In the genomic region with DNA sequence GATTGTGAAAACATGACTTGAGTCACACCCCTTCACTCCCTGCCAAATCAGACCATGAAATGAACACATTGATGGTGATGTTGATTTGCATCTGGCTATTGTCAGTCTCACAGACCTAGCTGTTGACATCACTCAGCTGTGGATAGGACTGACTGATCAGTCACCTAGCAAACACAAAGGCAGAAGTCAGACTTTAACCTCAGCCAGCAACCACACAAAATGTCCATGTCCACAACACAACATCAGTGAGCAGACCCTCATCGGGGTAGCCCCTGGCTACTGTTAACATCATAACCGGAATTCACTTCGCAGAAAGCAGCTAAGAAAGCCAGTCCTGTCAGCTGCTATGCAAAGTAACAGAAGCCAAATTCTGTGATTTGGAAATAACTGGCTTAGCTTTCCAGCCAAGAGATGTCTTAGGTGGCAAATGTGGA, we compare ENCODE assay signal across 9 mouse cellular contexts.
DNase-seq lines count a peak whose midpoint lies in the region; ATAC-seq and TF ChIP-seq lines count a peak whose summit lies in the region.
"Had no signal": no experiment of that assay in that cellular context is flagged by ENCODE, and none has a peak within 500 bp of the region (broad histone marks: within the 10 kb centered on the region; RNA-seq: fewer than 3 reads in every experiment).

No protein-coding gene starts in this region.

- no peaks in the 10 kb centered on the region for H3K4me1 ChIP-seq in heart, adult 2 months (ENCODE audit: control insufficient read depth, insufficient read depth, low read length)
- no peaks in the 10 kb centered on the region; the same call in 1 of the 2 replicates for H3K4me1 ChIP-seq in hindbrain, postnatal 0 days (ENCODE audit: insufficient read depth, low read length)
- H3K4me1 ChIP-seq in neural tube, embryonic 14.5 days (ENCODE audit: control insufficient read depth, insufficient read depth, low read length), result peaks cover 3% of the 10 kb centered on the region; the same call in 1 of the 2 replicates
- H3K4me1 ChIP-seq in liver, embryonic 11.5 days (replicated peaks; ENCODE audit: control insufficient read depth, insufficient read depth, low read length), result no peaks in the 10 kb centered on the region

- H3K9ac ChIP-seq in heart, adult 2 months (ENCODE audit: low read depth, low read length), result no peak overlapping the region
- no peak overlapping the region for H3K9ac ChIP-seq in hindbrain, postnatal 0 days (replicated peaks; ENCODE audit: low read length)
- no peak overlapping the region for H3K9ac ChIP-seq in neural tube, embryonic 14.5 days (replicated peaks; ENCODE audit: low read depth, low read length)
- H3K9ac ChIP-seq in liver, embryonic 11.5 days (ENCODE audit: low read depth, low read length), result no peak overlapping the region

- H3K27me3 ChIP-seq in heart, adult 2 months (ENCODE audit: control insufficient read depth, insufficient read depth, low read length), result no peaks in the 10 kb centered on the region
- H3K27me3 ChIP-seq in hindbrain, postnatal 0 days (ENCODE audit: insufficient read depth, low read length), result no peaks in the 10 kb centered on the region
- no peaks in the 10 kb centered on the region for H3K27me3 ChIP-seq in neural tube, embryonic 14.5 days (ENCODE audit: control insufficient read depth, insufficient read depth, low read length)
- H3K27me3 ChIP-seq in liver, embryonic 11.5 days (replicated peaks; ENCODE audit: control insufficient read depth, insufficient read depth, low read length), result no peaks in the 10 kb centered on the region
- H3K27me3 ChIP-seq: CH12.LX had no signal

- TF ChIP-seq CTCF in heart, adult 2 months (IDR thresholded peaks at IDR 0.05), result no peak
- TF ChIP-seq CTCF in hindbrain, postnatal 0 days (IDR thresholded peaks at IDR 0.05; ENCODE audit: low read depth), result no peak

- H3K27ac ChIP-seq in heart, adult 2 months, result no peak overlapping the region
- peak overlapping the region; percentile 32; the same call in 1 of the 2 replicates for H3K27ac ChIP-seq in hindbrain, postnatal 0 days
- H3K27ac ChIP-seq in neural tube, embryonic 14.5 days (ENCODE audit: low read depth, low read length), result 0 out of 2 replicates have a peak overlapping the region, but pooled peaks have one; percentile 22
- no peak overlapping the region for H3K27ac ChIP-seq in liver, embryonic 11.5 days (ENCODE audit: low read depth, low read length)

- intact Hi-C loops in heart, adult 2 months (cut with DNase I), result no loop called here

- peak; percentile 75 for ATAC-seq in hindbrain, postnatal 0 days
- ATAC-seq in neural tube, embryonic 14.5 days (ENCODE audit: low read depth), result peak; percentile 60; the same call in 1 of the 2 replicates
- no peak for ATAC-seq in liver, embryonic 11.5 days (replicated peaks; ENCODE audit: low FRiP score)

- H3K79me2 ChIP-seq in heart, adult 2 months (replicated peaks; ENCODE audit: control insufficient read depth, insufficient read depth, low read length), result no peaks in the 10 kb centered on the region

- no peak overlapping the region for H3K4me2 ChIP-seq in hindbrain, postnatal 0 days (ENCODE audit: low read depth, low read length)
- H3K4me2 ChIP-seq in neural tube, embryonic 14.5 days (ENCODE audit: low read depth, low read length), result no peak overlapping the region
- no peak overlapping the region for H3K4me2 ChIP-seq in liver, embryonic 11.5 days

- no peak overlapping the region for H3K4me3 ChIP-seq in heart, adult 2 months
- H3K4me3 ChIP-seq in hindbrain, postnatal 0 days (ENCODE audit: low read length), result no peak overlapping the region
- no peak overlapping the region for H3K4me3 ChIP-seq in neural tube, embryonic 14.5 days (ENCODE audit: low read depth, low read length)
- H3K4me3 ChIP-seq in liver, embryonic 11.5 days (ENCODE audit: low read depth, low read length), result no peak overlapping the region

- DNase-seq in heart, adult 2 months, result peak; percentile 10 to 19
- DNase-seq in heart, adult 11 months, result no peak
- peak; percentile 13 for DNase-seq in heart, adult 8-10 months (ENCODE audit: low spot score)
- peak; percentile 53 for DNase-seq in hindbrain, postnatal 0 days (ENCODE audit: low spot score)
- DNase-seq in liver, embryonic 11.5 days (ENCODE audit: low spot score), result no peak
- DNase-seq in layer of hippocampus, adult 9-10 months (ENCODE audit: low spot score), result no peak
- DNase-seq in urinary bladder, adult 18-20 months (ENCODE audit: low spot score in 2 of 2), result no peak

- no peaks in the 10 kb centered on the region for H3K9me3 ChIP-seq in hindbrain, postnatal 0 days (ENCODE audit: low read length)
- no peaks in the 10 kb centered on the region for H3K9me3 ChIP-seq in neural tube, embryonic 14.5 days (ENCODE audit: control insufficient read depth, low read length)
- no peaks in the 10 kb centered on the region for H3K9me3 ChIP-seq in liver, embryonic 11.5 days (ENCODE audit: control insufficient read depth, low read length)

- no peak for TF ChIP-seq POLR2A in heart, adult 2 months (IDR thresholded peaks at IDR 0.05; ENCODE audit: insufficient read depth, low read depth, low read length)

- TF ChIP-seq EP300 in heart, adult 2 months (IDR thresholded peaks at IDR 0.05; ENCODE audit: insufficient read depth, low read depth, low read length), result no peak

- H3K36me3 ChIP-seq in heart, adult 2 months (ENCODE audit: control insufficient read depth, insufficient read depth, low read length), result no peaks in the 10 kb centered on the region
- H3K36me3 ChIP-seq in hindbrain, postnatal 0 days (ENCODE audit: insufficient read depth, low read length), result no peaks in the 10 kb centered on the region
- no peaks in the 10 kb centered on the region for H3K36me3 ChIP-seq in neural tube, embryonic 14.5 days (ENCODE audit: control insufficient read depth, insufficient read depth, low read length)
- H3K36me3 ChIP-seq in liver, embryonic 11.5 days (ENCODE audit: control insufficient read depth, insufficient read depth, low read length), result no peaks in the 10 kb centered on the region

- 57% methylated on average over 3 of the region's 3 CpGs for WGBS in heart, adult 2 months
- WGBS in hindbrain, postnatal 0 days, result 19% methylated on average over 3 of the region's 3 CpGs
- 31% methylated on average over 3 of the region's 3 CpGs for WGBS in neural tube, embryonic 14.5 days
- 85% methylated on average over 3 of the region's 3 CpGs for WGBS in liver, embryonic 11.5 days

Comparison
In these comparisons a context has a peak if more than half of its experiments do, and no peak if none do; other contexts are left out.
1. DNase-seq: peak in heart, adult 2 months (2 of 2), heart, adult 8-10 months (single experiment) and hindbrain, postnatal 0 days (single experiment); none in heart, adult 11 months (single experiment), liver, embryonic 11.5 days (single experiment), layer of hippocampus, adult 9-10 months (single experiment) and urinary bladder, adult 18-20 months (0 of 2).
2. H3K27ac ChIP-seq: peak in hindbrain, postnatal 0 days (single experiment) and neural tube, embryonic 14.5 days (single experiment); none in heart, adult 2 months (single experiment) and liver, embryonic 11.5 days (single experiment).